Mouse (Mus musculus) kidney, postnatal 25 days (tissue): Measurements from ENCODE around the gene Pms2.

Experiments used
- DNase-seq, 2 experiments: peaks; one replicate each; pipeline ENCODE4 v3.0.0; 2021; ENCODE audit warnings: mixed read lengths in 2 of 2

Gene Pms2

GRCm38 (mm10) chr5:143909417-143910400 is at the start of gene Pms2, which contains the start of gene Aimp2:
TSS of gene Pms2 (plus strand) at chr5:143909964.
TSS of gene Aimp2 (minus strand) at chr5:143909847.
- peak; percentile 97 to 98 for DNase-seq

GRCm38 (mm10) chr5:143871547-143872169 is 38.1 kb upstream of the Pms2 start:
- no peak for DNase-seq

GRCm38 (mm10) chr5:143874571-143874970 is 35.2 kb upstream of the Pms2 start:
- DNase-seq = no peak

- no peak for DNase-seq
Observed at GRCm38 (mm10) chr5:143885274-143885673, 24.5 kb upstream of the Pms2 start.

GRCm38 (mm10) chr5:143890741-143891140 is 19.0 kb upstream of the Pms2 start:
- no peak for DNase-seq

- DNase-seq = no peak
Observed at GRCm38 (mm10) chr5:143892255-143892886, 17.4 kb upstream of the Pms2 start.

- DNase-seq = no peak
Observed at GRCm38 (mm10) chr5:143893396-143893795, 16.4 kb upstream of the Pms2 start.

- DNase-seq = no peak
Observed at GRCm38 (mm10) chr5:143897635-143898330, 12.0 kb upstream of the Pms2 start, which contains the start of gene Ankrd61. TSS of gene Ankrd61 (minus strand) at chr5:143897685.

- peak in 1 of 2 experiments; percentile 40 for DNase-seq
Observed at GRCm38 (mm10) chr5:143902111-143902510, 7.7 kb upstream of the Pms2 start.

- DNase-seq = no peak
Observed at GRCm38 (mm10) chr5:143903813-143904212, 6.0 kb upstream of the Pms2 start.

- DNase-seq = no peak
Observed at GRCm38 (mm10) chr5:143906429-143906828, 3.3 kb upstream of the Pms2 start.

GRCm38 (mm10) chr5:143908926-143909325 is 838 bp upstream of the Pms2 start:
- no peak for DNase-seq

- no peak for DNase-seq
Observed at GRCm38 (mm10) chr5:143916221-143916620, 6.5 kb downstream of the Pms2 start.

GRCm38 (mm10) chr5:143917418-143917817 is 7.7 kb downstream of the Pms2 start:
- DNase-seq = peak; percentile 66 to 80

- no peak for DNase-seq
Observed at GRCm38 (mm10) chr5:143918120-143918519, 8.4 kb downstream of the Pms2 start.

GRCm38 (mm10) chr5:143924781-143925452 is 15.2 kb downstream of the Pms2 start:
- no peak for DNase-seq

- no peak for DNase-seq
Observed at GRCm38 (mm10) chr5:143927875-143928274, 18.1 kb downstream of the Pms2 start, which contains the start of gene Gm42421. TSS of gene Gm42421 (plus strand) at chr5:143928175.

GRCm38 (mm10) chr5:143929291-143929690 is 19.5 kb downstream of the Pms2 start:
- DNase-seq = no peak

- no peak for DNase-seq
Observed at GRCm38 (mm10) chr5:143930656-143931055, 20.9 kb downstream of the Pms2 start.

GRCm38 (mm10) chr5:143931863-143932580 is 22.3 kb downstream of the Pms2 start:
- no peak for DNase-seq

- DNase-seq = no peak
Observed at GRCm38 (mm10) chr5:143932831-143933230, 23.1 kb downstream of the Pms2 start, which contains the start of gene Rsph10b. TSS of gene Rsph10b (plus strand) at chr5:143933035.
